Mouse (Mus musculus): ENCODE measurements around the gene Pou6f2. TPM values are rescaled to one million over a fixed set of nuclear protein-coding genes. Genes with fewer than 3 reads are reported as not detected.
A peak's percentile ranks its signal among the peaks of the same experiment; 100 is the strongest.

The Pou6f2 gene
- polyA plus RNA-seq, 1 experiment from 2014 or later, result 18.0 TPM

- Histone ChIP-seq H3K4me3 (replicated peaks; ENCODE audit: low read depth, low read length) (no peak overlapping the region), H3K27ac (replicated peaks; ENCODE audit: low read depth, low read length) (no peak overlapping the region), H3K9me3 (ENCODE audit: control insufficient read depth, low read length) (no peaks in the 10 kb centered on the region), H3K36me3 (ENCODE audit: control insufficient read depth, insufficient read depth, low read length) (no peaks in the 10 kb centered on the region), H3K9ac (replicated peaks; ENCODE audit: low read length) (no peak overlapping the region), H3K27me3 (ENCODE audit: control insufficient read depth, insufficient read depth, low read length) (no peaks in the 10 kb centered on the region), H3K4me2 (ENCODE audit: low read length) (no peak overlapping the region), H3K4me1 (ENCODE audit: control insufficient read depth, insufficient read depth, low read length) (0 out of 2 replicates have a peak, but pooled peaks cover 2% of the 10 kb centered on the region)
- ATAC-seq (ENCODE audit: low FRiP score, low TSS enrichment) (no peak), DNase-seq (peak; percentile 37)
- 60% methylated on average over 3 of the region's 3 CpGs for WGBS
These were observed 224.5 kb downstream of the Pou6f2 start for GRCm38 (mm10) chr13:18173021-18173420.

DNA sequence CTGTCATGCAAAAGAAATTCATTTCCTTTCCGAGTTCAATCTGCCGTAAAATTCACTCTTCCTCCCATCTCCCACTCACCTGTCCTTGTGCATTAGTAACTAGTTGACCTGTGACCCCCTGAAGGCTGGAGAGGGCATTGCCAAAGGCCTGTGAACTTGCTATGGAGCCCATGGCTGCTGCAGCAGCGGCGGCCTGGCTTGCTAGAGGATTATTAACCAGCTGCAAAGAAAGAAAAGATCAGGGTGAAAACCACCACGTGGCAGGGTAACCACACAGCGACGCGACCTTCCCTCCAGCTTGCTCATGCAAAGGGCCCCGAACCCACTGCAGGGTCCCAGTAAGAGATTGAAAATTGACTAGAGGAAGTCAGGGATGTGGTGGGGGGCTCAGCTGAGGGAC is 225.2 kb downstream of the Pou6f2 start:
- no peak overlapping the region for H3K27ac ChIP-seq (replicated peaks; ENCODE audit: low read depth, low read length)

GRCm38 (mm10) chr13:18164182-18164581 is 233.3 kb downstream of the Pou6f2 start:
- Histone ChIP-seq H3K36me3 (ENCODE audit: control insufficient read depth, insufficient read depth, low read length) (no peaks in the 10 kb centered on the region), H3K4me2 (ENCODE audit: low read length) (no peak overlapping the region), H3K4me3 (replicated peaks; ENCODE audit: low read depth, low read length) (no peak overlapping the region), H3K9me3 (ENCODE audit: control insufficient read depth, low read length) (no peaks in the 10 kb centered on the region), H3K27ac (replicated peaks; ENCODE audit: low read depth, low read length) (no peak overlapping the region), H3K4me1 (ENCODE audit: control insufficient read depth, insufficient read depth, low read length) (no peaks in the 10 kb centered on the region), H3K9ac (replicated peaks; ENCODE audit: low read length) (no peak overlapping the region), H3K27me3 (ENCODE audit: control insufficient read depth, insufficient read depth, low read length) (no peaks in the 10 kb centered on the region)
- ATAC-seq (ENCODE audit: low FRiP score, low TSS enrichment) (no peak), DNase-seq (no peak)
- WGBS, result 91% methylated on average over 1 of the region's 1 CpGs

More for the DNA sequence above, 225.2 kb downstream of the Pou6f2 start:
- WGBS, result 33% methylated on average over 9 of the region's 9 CpGs
- Histone ChIP-seq H3K4me3 (replicated peaks; ENCODE audit: low read depth, low read length) (no peak overlapping the region), H3K9ac (replicated peaks; ENCODE audit: low read length) (no peak overlapping the region), H3K36me3 (ENCODE audit: control insufficient read depth, insufficient read depth, low read length) (no peaks in the 10 kb centered on the region), H3K4me2 (ENCODE audit: low read length) (no peak overlapping the region), H3K9me3 (ENCODE audit: control insufficient read depth, low read length) (no peaks in the 10 kb centered on the region), H3K27me3 (ENCODE audit: control insufficient read depth, insufficient read depth, low read length) (no peaks in the 10 kb centered on the region), H3K4me1 (ENCODE audit: control insufficient read depth, insufficient read depth, low read length) (no peaks in the 10 kb centered on the region)
- DNase-seq (peak; percentile 24), ATAC-seq (ENCODE audit: low FRiP score, low TSS enrichment) (no peak)

- DNase-seq, result no peak
- Histone ChIP-seq H3K27ac (replicated peaks; ENCODE audit: low read depth, low read length) (no peak overlapping the region), H3K9me3 (ENCODE audit: control insufficient read depth, low read length) (no peaks in the 10 kb centered on the region), H3K4me1 (ENCODE audit: control insufficient read depth, insufficient read depth, low read length) (no peaks in the 10 kb centered on the region), H3K9ac (replicated peaks; ENCODE audit: low read length) (no peak overlapping the region), H3K4me2 (ENCODE audit: low read length) (no peak overlapping the region), H3K27me3 (ENCODE audit: control insufficient read depth, insufficient read depth, low read length) (no peaks in the 10 kb centered on the region), H3K4me3 (replicated peaks; ENCODE audit: low read depth, low read length) (no peak overlapping the region), H3K36me3 (ENCODE audit: control insufficient read depth, insufficient read depth, low read length) (no peaks in the 10 kb centered on the region)
- 68% methylated on average over 5 of the region's 5 CpGs for WGBS
- no peak for ATAC-seq (ENCODE audit: low FRiP score, low TSS enrichment)
These were observed 236.9 kb downstream of the Pou6f2 start for GRCm38 (mm10) chr13:18160566-18160965.

DNA sequence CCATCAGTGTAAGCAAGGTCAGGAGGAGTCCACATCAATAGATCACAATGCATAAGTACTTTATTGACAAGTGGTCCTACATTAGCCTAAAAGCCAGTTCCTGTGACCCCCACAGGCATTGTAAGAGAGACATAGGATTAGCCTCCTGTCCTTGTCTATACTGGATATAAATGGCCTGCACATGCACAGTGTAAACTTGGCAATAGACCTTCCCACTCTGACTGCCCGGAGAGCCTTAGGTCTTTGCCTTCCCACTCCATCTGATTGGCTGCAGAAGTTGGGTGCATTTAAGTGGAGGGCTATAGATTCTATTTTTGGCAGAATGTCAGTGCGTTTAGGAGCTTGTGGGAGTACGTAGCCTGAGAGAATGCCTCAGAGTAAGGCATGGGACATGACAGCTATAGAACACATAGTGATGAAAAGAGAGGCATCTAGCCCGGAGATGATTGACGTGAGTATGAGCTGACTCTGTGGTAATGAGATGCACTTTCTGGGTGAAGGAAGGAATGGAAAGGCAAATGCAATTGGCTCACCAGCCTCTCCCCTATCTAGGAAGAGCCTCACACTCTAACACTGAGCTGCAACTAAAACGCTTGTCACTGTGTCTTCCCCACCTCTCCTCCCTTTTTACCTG is 243.4 kb downstream of the Pou6f2 start:
- Histone ChIP-seq H3K36me3 (ENCODE audit: control insufficient read depth, insufficient read depth, low read length) (no peaks in the 10 kb centered on the region), H3K4me1 (ENCODE audit: control insufficient read depth, insufficient read depth, low read length) (no peaks in the 10 kb centered on the region), H3K27me3 (ENCODE audit: control insufficient read depth, insufficient read depth, low read length) (no peaks in the 10 kb centered on the region), H3K9me3 (ENCODE audit: control insufficient read depth, low read length) (no peaks in the 10 kb centered on the region), H3K9ac (replicated peaks; ENCODE audit: low read length) (no peak overlapping the region), H3K4me2 (ENCODE audit: low read length) (no peak overlapping the region), H3K27ac (replicated peaks; ENCODE audit: low read depth, low read length) (no peak overlapping the region), H3K4me3 (replicated peaks; ENCODE audit: low read depth, low read length) (no peak overlapping the region)
- no peak for DNase-seq
- no peak for ATAC-seq (ENCODE audit: low FRiP score, low TSS enrichment)
- WGBS, result 82% methylated on average over 6 of the region's 6 CpGs

DNA sequence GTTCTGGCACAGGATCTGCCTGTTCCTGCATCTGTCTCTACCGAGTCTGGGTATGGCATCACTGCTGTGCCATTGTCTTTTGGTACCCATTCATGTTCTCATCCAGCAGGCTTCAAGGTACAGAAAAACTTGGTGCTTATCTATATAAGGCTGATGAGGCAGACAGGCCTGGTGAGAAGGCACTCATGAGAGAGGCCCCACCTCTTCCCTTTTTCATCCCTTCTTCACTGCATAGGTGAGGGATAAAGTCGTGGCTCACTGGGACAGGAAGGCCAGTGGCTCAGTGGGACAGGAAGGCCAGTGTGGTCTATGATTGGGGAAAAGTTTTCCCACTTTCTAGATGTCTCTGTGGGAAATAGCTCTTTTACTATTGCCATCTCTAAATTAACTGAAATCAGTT is 263.8 kb downstream of the Pou6f2 start:
- Histone ChIP-seq H3K36me3 (ENCODE audit: control insufficient read depth, insufficient read depth, low read length) (no peaks in the 10 kb centered on the region), H3K4me3 (replicated peaks; ENCODE audit: low read depth, low read length) (no peak overlapping the region), H3K4me1 (ENCODE audit: control insufficient read depth, insufficient read depth, low read length) (peaks cover 13% of the 10 kb centered on the region), H3K9me3 (ENCODE audit: control insufficient read depth, low read length) (no peaks in the 10 kb centered on the region), H3K27ac (replicated peaks; ENCODE audit: low read depth, low read length) (no peak overlapping the region), H3K27me3 (ENCODE audit: control insufficient read depth, insufficient read depth, low read length) (no peaks in the 10 kb centered on the region), H3K4me2 (ENCODE audit: low read length) (no peak overlapping the region), H3K9ac (replicated peaks; ENCODE audit: low read length) (no peak overlapping the region)
- ATAC-seq (ENCODE audit: low FRiP score, low TSS enrichment), result no peak
- 70% methylated on average over 2 of the region's 2 CpGs for WGBS
- DNase-seq, result no peak

DNA sequence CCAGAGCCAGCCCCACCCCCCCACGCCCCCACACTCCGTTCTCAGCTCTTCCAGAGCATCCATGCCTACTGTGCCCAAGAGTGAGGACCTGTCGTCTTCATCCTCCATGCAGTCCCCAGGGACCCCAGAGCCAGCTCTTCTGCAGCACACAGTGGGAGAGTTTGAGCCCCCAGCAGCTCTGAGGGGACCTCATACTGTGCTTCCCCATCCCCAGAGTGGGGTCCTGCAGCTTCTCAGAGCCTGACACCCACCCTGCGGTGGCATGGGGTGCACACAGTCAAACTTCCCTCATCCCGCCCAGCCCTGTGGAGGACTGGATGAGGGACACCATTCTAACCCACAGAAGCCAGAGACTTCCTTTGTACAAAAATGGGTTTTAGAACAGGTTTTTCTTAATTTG is 264.3 kb downstream of the Pou6f2 start:
- peak; percentile 43; the same call in 1 of the 2 replicates for ATAC-seq (ENCODE audit: low FRiP score, low TSS enrichment)
- H3K4me3 ChIP-seq (replicated peaks; ENCODE audit: low read depth, low read length), result no peak overlapping the region
- no peak overlapping the region for H3K4me2 ChIP-seq (ENCODE audit: low read length)
- no peaks in the 10 kb centered on the region for H3K36me3 ChIP-seq (ENCODE audit: control insufficient read depth, insufficient read depth, low read length)
- DNase-seq, result no peak
- H3K9me3 ChIP-seq (ENCODE audit: control insufficient read depth, low read length), result no peaks in the 10 kb centered on the region
- no peak overlapping the region for H3K9ac ChIP-seq (replicated peaks; ENCODE audit: low read length)
- no peaks in the 10 kb centered on the region for H3K27me3 ChIP-seq (ENCODE audit: control insufficient read depth, insufficient read depth, low read length)
- 47% methylated on average over 5 of the region's 5 CpGs for WGBS
- no peak overlapping the region for H3K27ac ChIP-seq (replicated peaks; ENCODE audit: low read depth, low read length)
- H3K4me1 ChIP-seq (ENCODE audit: control insufficient read depth, insufficient read depth, low read length), result peaks cover 13% of the 10 kb centered on the region

DNA sequence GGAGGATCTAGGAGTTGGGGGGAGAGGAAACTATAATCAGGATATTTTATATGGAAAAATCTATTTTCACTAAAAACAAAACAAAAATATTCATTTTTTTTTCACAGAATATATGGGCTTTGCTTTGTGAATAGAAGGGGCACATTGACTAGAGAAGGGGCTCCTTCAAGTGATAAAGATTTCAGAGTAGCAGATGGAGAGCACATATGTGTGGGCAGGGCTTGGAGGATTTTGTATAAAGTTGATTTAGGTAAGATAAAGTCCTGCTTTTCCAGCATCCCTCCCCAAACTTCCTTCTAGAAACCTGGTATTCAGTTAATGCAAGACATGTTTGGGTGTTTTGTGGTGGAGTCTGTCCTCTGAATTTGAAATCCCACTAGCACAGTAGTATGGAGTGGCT is 266.2 kb downstream of the Pou6f2 start:
- ATAC-seq (ENCODE audit: low FRiP score, low TSS enrichment) (no peak), DNase-seq (no peak)
- H3K27me3 ChIP-seq (ENCODE audit: control insufficient read depth, insufficient read depth, low read length), result no peaks in the 10 kb centered on the region
- no peak overlapping the region for H3K4me2 ChIP-seq (ENCODE audit: low read length)
- H3K9me3 ChIP-seq (ENCODE audit: control insufficient read depth, low read length), result no peaks in the 10 kb centered on the region
- no peak overlapping the region for H3K27ac ChIP-seq (replicated peaks; ENCODE audit: low read depth, low read length)
- H3K4me3 ChIP-seq (replicated peaks; ENCODE audit: low read depth, low read length), result no peak overlapping the region
- no peak overlapping the region for H3K9ac ChIP-seq (replicated peaks; ENCODE audit: low read length)
- peaks cover 20% of the 10 kb centered on the region for H3K4me1 ChIP-seq (ENCODE audit: control insufficient read depth, insufficient read depth, low read length)
- H3K36me3 ChIP-seq (ENCODE audit: control insufficient read depth, insufficient read depth, low read length), result no peaks in the 10 kb centered on the region

DNA sequence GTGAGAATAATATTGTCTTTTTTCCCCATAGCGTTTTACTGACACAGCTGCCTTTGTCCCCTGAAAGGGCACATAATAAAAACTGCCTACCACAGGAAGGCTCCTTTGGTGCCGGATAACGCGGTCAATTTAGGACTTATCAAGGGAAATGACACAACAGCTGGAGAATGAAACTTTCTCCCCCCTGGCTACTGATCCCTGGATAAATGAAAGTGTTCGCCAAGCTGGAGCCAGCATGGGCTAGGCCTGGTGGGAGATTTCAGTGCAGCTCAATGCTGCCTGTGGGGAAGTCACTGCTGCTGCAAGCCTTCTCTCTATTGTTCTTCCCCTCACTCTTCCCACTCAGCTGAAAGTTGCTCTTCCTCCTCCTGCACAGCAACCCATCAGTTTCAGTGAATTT is 267.8 kb downstream of the Pou6f2 start:
- Histone ChIP-seq H3K27me3 (ENCODE audit: control insufficient read depth, insufficient read depth, low read length) (no peaks in the 10 kb centered on the region), H3K36me3 (ENCODE audit: control insufficient read depth, insufficient read depth, low read length) (no peaks in the 10 kb centered on the region), H3K4me1 (ENCODE audit: control insufficient read depth, insufficient read depth, low read length) (peaks cover 24% of the 10 kb centered on the region), H3K4me3 (replicated peaks; ENCODE audit: low read depth, low read length) (no peak overlapping the region), H3K9ac (replicated peaks; ENCODE audit: low read length) (no peak overlapping the region), H3K27ac (replicated peaks; ENCODE audit: low read depth, low read length) (peak overlapping the region; percentile 37; the same call in 1 of the 2 replicates), H3K4me2 (ENCODE audit: low read length) (0 out of 2 replicates have a peak overlapping the region, but pooled peaks have one; percentile 11), H3K9me3 (ENCODE audit: control insufficient read depth, low read length) (no peaks in the 10 kb centered on the region)
- ATAC-seq (ENCODE audit: low FRiP score, low TSS enrichment) (no peak; the same call in 1 of the 2 replicates), DNase-seq (peak; percentile 55)
- WGBS, result 7% methylated on average over 5 of the region's 5 CpGs
